8 mouse cellular contexts compared by ENCODE assay signal in the genomic region with DNA sequence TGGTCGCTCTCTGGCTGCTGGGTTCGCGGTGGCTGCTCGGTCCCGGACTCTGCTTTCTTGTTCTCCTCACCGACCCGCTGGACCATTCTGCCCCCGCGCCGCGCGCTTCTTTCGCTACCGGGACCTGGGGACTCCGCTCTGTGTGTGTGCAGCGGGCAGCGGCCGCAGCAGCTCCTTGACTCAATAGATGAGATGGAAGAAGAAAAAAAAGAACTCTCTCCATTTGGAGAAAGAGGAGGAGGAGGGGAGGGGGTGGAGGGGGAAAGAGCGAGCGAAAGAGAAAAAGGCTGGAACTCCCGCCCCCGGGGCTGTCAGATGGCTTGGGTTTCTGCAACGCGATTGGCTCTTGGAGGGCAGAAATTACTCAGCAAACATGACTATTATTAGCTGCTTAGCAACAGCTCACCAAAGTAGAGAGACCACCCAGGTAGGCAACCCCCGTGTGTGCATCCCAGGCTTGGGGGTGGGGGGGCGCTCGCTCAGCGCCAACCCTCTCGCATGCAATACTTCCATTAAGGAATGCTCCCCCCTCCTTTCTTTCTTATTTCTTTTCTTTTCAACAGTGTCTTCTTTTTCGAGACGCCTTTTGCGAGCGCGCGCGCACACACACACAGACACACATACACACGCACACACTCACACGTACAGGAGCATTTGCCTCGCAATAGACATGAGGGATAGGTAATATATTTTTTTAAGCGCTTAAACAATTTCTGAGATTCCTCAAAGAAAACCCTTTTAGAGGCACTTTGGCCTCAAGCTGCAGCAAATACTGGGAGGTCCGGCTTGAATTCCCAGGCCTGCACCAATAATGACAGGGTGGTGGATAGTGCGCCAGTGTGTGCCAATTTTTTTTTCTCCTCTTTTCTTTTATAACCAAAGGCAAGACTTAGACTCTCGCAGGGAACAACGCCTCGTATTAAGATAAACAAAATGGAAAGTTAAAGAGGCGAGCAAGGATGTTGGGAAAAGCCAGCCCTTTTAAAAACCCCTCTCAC. TPM values are rescaled to one million over a fixed set of nuclear protein-coding genes. Genes with fewer than 3 reads are reported as not detected.
A peak's percentile ranks its signal among the peaks of the same experiment; 100 is the strongest.
DNase-seq lines count a peak whose midpoint lies in the region; ATAC-seq and TF ChIP-seq lines count a peak whose summit lies in the region.

No protein-coding gene starts in this region.

- TF ChIP-seq CTCF in brain, embryonic 14.5 days (IDR thresholded peaks at IDR 0.05; ENCODE audit: borderline replicate concordance, extremely low read depth, insufficient read depth, insufficient read length): no peak
- no peak for TF ChIP-seq CTCF in liver, embryonic 14.5 days (IDR thresholded peaks at IDR 0.05; ENCODE audit: low read depth)

- H3K4me1 ChIP-seq in erythroblast, embryonic 14.5 days (ENCODE audit: control insufficient read depth): peaks cover 66% of the 10 kb centered on the region
- peaks cover 33% of the 10 kb centered on the region for H3K4me1 ChIP-seq in heart, embryonic 13.5 days
- peaks cover 7 to 14% of the 10 kb centered on the region in 2 experiments for H3K4me1 ChIP-seq in liver, embryonic 14.5 days (replicated peaks; ENCODE audit: control insufficient read depth in 2 of 2, insufficient read depth in 2 of 2, low read length in 1 of 2)
- H3K4me1 ChIP-seq in neural tube, embryonic 12.5 days: peaks cover 31% of the 10 kb centered on the region

- no peak for TF ChIP-seq EP300 in liver, embryonic 14.5 days (IDR thresholded peaks at IDR 0.05; ENCODE audit: low read depth)

- H3K27me3 ChIP-seq in erythroblast, embryonic 14.5 days (ENCODE audit: control insufficient read depth): peaks cover 34% of the 10 kb centered on the region
- H3K27me3 ChIP-seq in heart, embryonic 13.5 days (replicated peaks): peaks cover 24% of the 10 kb centered on the region
- H3K27me3 ChIP-seq in liver, embryonic 14.5 days (ENCODE audit: control insufficient read depth, insufficient read depth, low read length): peaks cover 28% of the 10 kb centered on the region
- peaks cover 9% of the 10 kb centered on the region; the same call in 1 of the 2 replicates for H3K27me3 ChIP-seq in neural tube, embryonic 12.5 days (replicated peaks)

- H3K4me3 ChIP-seq in erythroblast, embryonic 14.5 days (replicated peaks): peak overlapping the region; percentile 100
- peak overlapping the region; percentile 75 for H3K4me3 ChIP-seq in heart, embryonic 13.5 days
- peak overlapping the region; percentile 61 to 91 for H3K4me3 ChIP-seq in liver, embryonic 14.5 days (ENCODE audit: insufficient read depth in 1 of 2, low read depth in 2 of 2, low read length in 2 of 2)
- H3K4me3 ChIP-seq in neural tube, embryonic 12.5 days: peak overlapping the region; percentile 99

- WGBS in heart, embryonic 13.5 days: under 1% methylated on average over 46 of the region's 46 CpGs
- under 1% methylated on average over 46 of the region's 46 CpGs for WGBS in liver, embryonic 14.5 days (ENCODE audit: insufficient replicate concordance)
- under 1% methylated on average over 46 of the region's 46 CpGs for WGBS in neural tube, embryonic 12.5 days

- no peaks in the 10 kb centered on the region for H3K9me3 ChIP-seq in erythroblast, embryonic 14.5 days (ENCODE audit: control insufficient read depth, low read length)
- H3K9me3 ChIP-seq in heart, embryonic 13.5 days: no peaks in the 10 kb centered on the region
- no peaks in the 10 kb centered on the region for H3K9me3 ChIP-seq in liver, embryonic 14.5 days (ENCODE audit: control insufficient read depth, low read length)
- H3K9me3 ChIP-seq in neural tube, embryonic 12.5 days: no peaks in the 10 kb centered on the region

- peak; percentile 11; the same call in 1 of the 2 replicates for ATAC-seq in heart, embryonic 13.5 days (ENCODE audit: extremely low read depth, insufficient number of reproducible peaks, low FRiP score, low TSS enrichment)
- peak; percentile 27 for ATAC-seq in liver, embryonic 14.5 days (ENCODE audit: insufficient read depth)
- peak; percentile 57 for ATAC-seq in neural tube, embryonic 12.5 days (ENCODE audit: low FRiP score, low read depth)

- TF ChIP-seq POLR2A in brain, embryonic 14.5 days (IDR thresholded peaks at IDR 0.05; ENCODE audit: borderline replicate concordance, extremely low read depth, insufficient read depth, insufficient read length, poor library complexity, severe bottlenecking): peak; percentile 18; the same call in 1 of the 2 replicates

- H3K4me2 ChIP-seq in heart, embryonic 13.5 days: peak overlapping the region; percentile 94
- peak overlapping the region; percentile 100 for H3K4me2 ChIP-seq in liver, embryonic 14.5 days (ENCODE audit: low read depth)
- H3K4me2 ChIP-seq in neural tube, embryonic 12.5 days (replicated peaks): peak overlapping the region; percentile 90

- H3K9ac ChIP-seq in heart, embryonic 13.5 days: peak overlapping the region; percentile 99
- peak overlapping the region; percentile 76 for H3K9ac ChIP-seq in liver, embryonic 14.5 days (replicated peaks)
- H3K9ac ChIP-seq in neural tube, embryonic 12.5 days: peak overlapping the region; percentile 100

- peak; percentile 81 for DNase-seq in CD4-positive, CD25-positive, alpha-beta regulatory T cell, adult 2 months (ENCODE audit: low read depth, low spot score)
- DNase-seq in brain, embryonic 14.5 days (ENCODE audit: low read depth): peak; percentile 98
- peak; percentile 91 for DNase-seq in kidney, postnatal 10 days
- DNase-seq in liver, embryonic 14.5 days (ENCODE audit: low read depth in 3 of 3, low spot score in 3 of 3): peak; percentile 77 to 83 (median 80)
- peak; percentile 91 for DNase-seq in telencephalon, adult 2 months (ENCODE audit: low read depth, low spot score)

- peak overlapping the region; percentile 99 for H3K27ac ChIP-seq in heart, embryonic 13.5 days (replicated peaks)
- H3K27ac ChIP-seq in liver, embryonic 14.5 days: peak overlapping the region; percentile 81
- peak overlapping the region; percentile 99 for H3K27ac ChIP-seq in neural tube, embryonic 12.5 days

- H3K36me3 ChIP-seq in erythroblast, embryonic 14.5 days (ENCODE audit: control insufficient read depth): peaks cover 4% of the 10 kb centered on the region
- H3K36me3 ChIP-seq in heart, embryonic 13.5 days: no peaks in the 10 kb centered on the region
- no peaks in the 10 kb centered on the region for H3K36me3 ChIP-seq in liver, embryonic 14.5 days (replicated peaks; ENCODE audit: control insufficient read depth, insufficient read depth, low read depth)
- H3K36me3 ChIP-seq in neural tube, embryonic 12.5 days: no peaks in the 10 kb centered on the region

RNA-seq across cellular contexts. Expression of gene Ptch1, which starts 7.1 kb away (rescaled TPM):
- polyA plus RNA-seq in brain, embryonic 14.5 days (2012; rRNA removed): 23.3 and 37.6 TPM in 2 replicates
- 0.26 and 0.93 TPM in 2 replicates for polyA plus RNA-seq in erythroblast, embryonic 14.5 days (2012)
- 6.4 and 6.8 TPM in 2 replicates for polyA plus RNA-seq in heart, embryonic 13.5 days (2015; fragmentation: Nextera tagmentation; extraction: Ambion mirVana)
- polyA plus RNA-seq in liver, embryonic 14.5 days (2012; rRNA removed): 4.3 and 4.4 TPM in 2 replicates
- 4.2 and 4.9 TPM in 2 replicates for polyA plus RNA-seq in liver, embryonic 14.5 days (2014; fragmentation: Nextera tagmentation; extraction: Ambion mirVana)
- polyA plus RNA-seq in neural tube, embryonic 12.5 days (2016; fragmentation: Nextera tagmentation; extraction: Ambion mirVana): 22.6 and 23.9 TPM in 2 replicates

Comparison
In these comparisons a context has a peak if more than half of its experiments do, and no peak if none do; other contexts are left out.
1. Peak in every context shown above with its lines: DNase-seq, ATAC-seq, H3K4me3 ChIP-seq and H3K27ac ChIP-seq.